8 mouse cellular contexts compared by ENCODE assay signal in genomic region chr4:155769496-155769879, GRCm38 (mm10). TPM values are rescaled to one million over a fixed set of nuclear protein-coding genes. Genes with fewer than 3 reads are reported as not detected.
DNase-seq lines count a peak whose midpoint lies in the region; ATAC-seq and TF ChIP-seq lines count a peak whose summit lies in the region.

No protein-coding gene starts in this region.

- H3K9ac ChIP-seq in kidney, embryonic 14.5 days (ENCODE audit: low read depth, low read length), result peak overlapping the region; percentile 80
- peak overlapping the region; percentile 77; the same call in 1 of the 2 replicates for H3K9ac ChIP-seq in embryonic facial prominence, embryonic 12.5 days
- H3K9ac ChIP-seq in hindbrain, postnatal 0 days (replicated peaks; ENCODE audit: low read length), result peak overlapping the region; percentile 66

- no peak for DNase-seq in kidney, adult 8-10 months
- no peak for DNase-seq in hindbrain, postnatal 0 days (ENCODE audit: low spot score)
- no peak for DNase-seq in left cerebral cortex, postnatal 4 days
- no peak for DNase-seq in cerebellum, adult 8-10 months

- 57% methylated on average over 5 of the region's 5 CpGs for WGBS in kidney, embryonic 14.5 days
- WGBS in embryonic facial prominence, embryonic 12.5 days, result 58% methylated on average over 5 of the region's 5 CpGs
- 57% methylated on average over 5 of the region's 5 CpGs for WGBS in hindbrain, postnatal 0 days

- no peaks in the 10 kb centered on the region for H3K36me3 ChIP-seq in kidney, embryonic 14.5 days (ENCODE audit: control insufficient read depth, insufficient read depth, low read length)
- H3K36me3 ChIP-seq in embryonic facial prominence, embryonic 12.5 days, result no peaks in the 10 kb centered on the region
- H3K36me3 ChIP-seq in hindbrain, postnatal 0 days (ENCODE audit: insufficient read depth, low read length), result no peaks in the 10 kb centered on the region
- no peaks in the 10 kb centered on the region for H3K36me3 ChIP-seq in myocyte (ENCODE audit: control insufficient read depth, insufficient read depth)

- H3K9me3 ChIP-seq in kidney, embryonic 14.5 days (ENCODE audit: control insufficient read depth, low read length), result no peaks in the 10 kb centered on the region
- H3K9me3 ChIP-seq in embryonic facial prominence, embryonic 12.5 days, result no peaks in the 10 kb centered on the region
- no peaks in the 10 kb centered on the region for H3K9me3 ChIP-seq in hindbrain, postnatal 0 days (ENCODE audit: low read length)

- H3K27ac ChIP-seq in kidney, embryonic 14.5 days (ENCODE audit: low read depth, low read length), result 0 out of 2 replicates have a peak overlapping the region, but pooled peaks have one; percentile 20
- H3K27ac ChIP-seq in embryonic facial prominence, embryonic 12.5 days, result peak overlapping the region; percentile 64; the same call in 1 of the 2 replicates
- H3K27ac ChIP-seq in hindbrain, postnatal 0 days, result peak overlapping the region; percentile 75

- TF ChIP-seq POLR2A in myocyte (IDR thresholded peaks at IDR 0.05; ENCODE audit: insufficient read length, low read depth), result no peak

- H3K27me3 ChIP-seq in kidney, embryonic 14.5 days (ENCODE audit: control insufficient read depth, insufficient read depth, low read length), result peaks cover 8% of the 10 kb centered on the region; the same call in 1 of the 2 replicates
- peaks cover 19% of the 10 kb centered on the region for H3K27me3 ChIP-seq in embryonic facial prominence, embryonic 12.5 days
- no peaks in the 10 kb centered on the region for H3K27me3 ChIP-seq in hindbrain, postnatal 0 days (ENCODE audit: insufficient read depth, low read length)
- H3K27me3 ChIP-seq in myocyte (ENCODE audit: control insufficient read depth, insufficient read depth, insufficient read length), result no peaks in the 10 kb centered on the region

- H3K4me1 ChIP-seq in kidney, embryonic 14.5 days (ENCODE audit: control insufficient read depth, insufficient read depth, low read length), result peaks cover 12% of the 10 kb centered on the region; the same call in 1 of the 2 replicates
- H3K4me1 ChIP-seq in embryonic facial prominence, embryonic 12.5 days, result peaks cover 14% of the 10 kb centered on the region
- H3K4me1 ChIP-seq in hindbrain, postnatal 0 days (ENCODE audit: insufficient read depth, low read length), result peaks cover 4% of the 10 kb centered on the region

- intact Hi-C loops in left cerebral cortex, postnatal 4 days (cut with DNase I), result no loop called here

- ATAC-seq in kidney, embryonic 14.5 days (ENCODE audit: low FRiP score, low TSS enrichment), result no peak
- ATAC-seq in embryonic facial prominence, embryonic 12.5 days (ENCODE audit: insufficient number of reproducible peaks, insufficient read depth, low FRiP score, low TSS enrichment), result no peak
- ATAC-seq in hindbrain, postnatal 0 days, result no peak
- ATAC-seq in frontal cortex, adult (ENCODE audit: low TSS enrichment), result no peak

- H3K4me2 ChIP-seq in kidney, embryonic 14.5 days (replicated peaks; ENCODE audit: low read depth, low read length), result peak overlapping the region; percentile 65
- peak overlapping the region; percentile 83 for H3K4me2 ChIP-seq in embryonic facial prominence, embryonic 12.5 days (replicated peaks)
- H3K4me2 ChIP-seq in hindbrain, postnatal 0 days (ENCODE audit: low read depth, low read length), result peak overlapping the region; percentile 75
- H3K4me2 ChIP-seq in myocyte (ENCODE audit: low read depth), result peak overlapping the region; percentile 98

- H3K4me3 ChIP-seq in kidney, embryonic 14.5 days (ENCODE audit: low read length), result peak overlapping the region; percentile 48
- peak overlapping the region; percentile 52 for H3K4me3 ChIP-seq in embryonic facial prominence, embryonic 12.5 days
- H3K4me3 ChIP-seq in hindbrain, postnatal 0 days (ENCODE audit: low read length), result peak overlapping the region; percentile 42
- peak overlapping the region; percentile 42 for H3K4me3 ChIP-seq in myocyte

- peak overlapping the region; percentile 10 for H3ac ChIP-seq in myocyte (ENCODE audit: control insufficient read depth, insufficient read length)

- no peaks in the 10 kb centered on the region for H3K79me2 ChIP-seq in myocyte (ENCODE audit: control insufficient read depth, insufficient read depth)

- TF ChIP-seq CTCF in hindbrain, postnatal 0 days (IDR thresholded peaks at IDR 0.05; ENCODE audit: low read depth), result no peak

TF ChIP-seq in myocyte, 11 proteins besides CTCF, POLR2A, EP300 and RAD21:
- TF ChIP-seq MYOD1 (IDR thresholded peaks at IDR 0.05; ENCODE audit: control insufficient read depth in 1 of 3, insufficient read length in 2 of 3, low read depth in 2 of 3) (no peak), MYOG (IDR thresholded peaks at IDR 0.05; ENCODE audit: control insufficient read depth in 1 of 3, insufficient read depth in 1 of 3, insufficient read length in 2 of 3, low read depth in 2 of 3) (no peak), USF1 (IDR thresholded peaks at IDR 0.05; ENCODE audit: low read depth) (no peak)

RNA-seq across cellular contexts. Expression of gene Vwa1, which starts 5.0 kb away (rescaled TPM):
- 4.1 and 4.9 TPM in 2 replicates for polyA plus RNA-seq in kidney, embryonic 14.5 days (2014; fragmentation: Nextera tagmentation; extraction: Ambion mirVana)
- polyA plus RNA-seq in embryonic facial prominence, embryonic 12.5 days (2016; fragmentation: Nextera tagmentation; extraction: Ambion mirVana), result 9.2 and 9.5 TPM in 2 replicates
- total RNA-seq in hindbrain, postnatal 0 days (2014; rRNA removed), result 43.3 and 55.5 TPM in 2 replicates
- polyA plus RNA-seq in hindbrain, postnatal 0 days (2015; fragmentation: Nextera tagmentation; extraction: Ambion mirVana), result 27.8 and 29.4 TPM in 2 replicates
- 3.2 TPM for polyA plus RNA-seq in myocyte (2012; fragmentation: generic; extraction: Trizol)
- 10 to 100 TPM; 15.6 to 16.4 TPM for total RNA-seq in left cerebral cortex, postnatal 4 days (2021)

RNA-seq across cellular contexts. Expression of gene Atad3a, which starts 8.6 kb away (rescaled TPM):
- polyA plus RNA-seq in kidney, embryonic 14.5 days (2014; fragmentation: Nextera tagmentation; extraction: Ambion mirVana), result 85.8 and 112 TPM in 2 replicates
- polyA plus RNA-seq in embryonic facial prominence, embryonic 12.5 days (2016; fragmentation: Nextera tagmentation; extraction: Ambion mirVana), result 103 and 106 TPM in 2 replicates
- total RNA-seq in hindbrain, postnatal 0 days (2014; rRNA removed), result 65.7 and 83.4 TPM in 2 replicates
- polyA plus RNA-seq in hindbrain, postnatal 0 days (2015; fragmentation: Nextera tagmentation; extraction: Ambion mirVana), result 68.8 and 72.2 TPM in 2 replicates
- polyA plus RNA-seq in myocyte (2012; fragmentation: generic; extraction: Trizol), result 60.9 TPM
- total RNA-seq in left cerebral cortex, postnatal 4 days (2021), result 10 to 100 TPM; 64.8 to 69.8 TPM

RNA-seq across cellular contexts. Expression of gene Tmem88b, which starts 16.2 kb away (rescaled TPM):
- 0.20 and 0.32 TPM in 2 replicates for polyA plus RNA-seq in kidney, embryonic 14.5 days (2014; fragmentation: Nextera tagmentation; extraction: Ambion mirVana)
- polyA plus RNA-seq in embryonic facial prominence, embryonic 12.5 days (2016; fragmentation: Nextera tagmentation; extraction: Ambion mirVana), result 0.69 and 1.0 TPM in 2 replicates
- total RNA-seq in hindbrain, postnatal 0 days (2014; rRNA removed), result 0.86 and 2.3 TPM in 2 replicates
- 1.0 and 1.2 TPM in 2 replicates for polyA plus RNA-seq in hindbrain, postnatal 0 days (2015; fragmentation: Nextera tagmentation; extraction: Ambion mirVana)
- 0.97 TPM for polyA plus RNA-seq in myocyte (2012; fragmentation: generic; extraction: Trizol)
- total RNA-seq in left cerebral cortex, postnatal 4 days (2021), result 1 to 10 TPM; 1.3 TPM

RNA-seq across cellular contexts. Expression of gene Ankrd65, which starts 20.8 kb away (rescaled TPM):
- polyA plus RNA-seq in kidney, embryonic 14.5 days (2014; fragmentation: Nextera tagmentation; extraction: Ambion mirVana), result 0.40 and 0.43 TPM in 2 replicates
- polyA plus RNA-seq in embryonic facial prominence, embryonic 12.5 days (2016; fragmentation: Nextera tagmentation; extraction: Ambion mirVana), result 0.25 TPM in 1 of 2 replicates, not detected in the other
- total RNA-seq in hindbrain, postnatal 0 days (2014; rRNA removed), result not detected in 2 replicates
- polyA plus RNA-seq in hindbrain, postnatal 0 days (2015; fragmentation: Nextera tagmentation; extraction: Ambion mirVana), result not detected in 2 replicates
- not detected for polyA plus RNA-seq in myocyte (2012; fragmentation: generic; extraction: Trizol)
- total RNA-seq in left cerebral cortex, postnatal 4 days (2021), result not detected

RNA-seq across cellular contexts. Expression of gene Mrpl20, which starts 33.2 kb away (rescaled TPM):
- polyA plus RNA-seq in kidney, embryonic 14.5 days (2014; fragmentation: Nextera tagmentation; extraction: Ambion mirVana), result 226 and 291 TPM in 2 replicates
- 214 TPM in 2 replicates for polyA plus RNA-seq in embryonic facial prominence, embryonic 12.5 days (2016; fragmentation: Nextera tagmentation; extraction: Ambion mirVana)
- total RNA-seq in hindbrain, postnatal 0 days (2014; rRNA removed), result 75.4 and 87.5 TPM in 2 replicates
- polyA plus RNA-seq in hindbrain, postnatal 0 days (2015; fragmentation: Nextera tagmentation; extraction: Ambion mirVana), result 303 and 310 TPM in 2 replicates
- 132 TPM for polyA plus RNA-seq in myocyte (2012; fragmentation: generic; extraction: Trizol)
- 100 to 1,000 TPM; 102 to 104 TPM for total RNA-seq in left cerebral cortex, postnatal 4 days (2021)

Comparison
In these comparisons a context has a peak if more than half of its experiments do, and no peak if none do; other contexts are left out.
1. H3K27ac ChIP-seq: peak in every context shown above with its lines; median percentile 75 in hindbrain, postnatal 0 days; 64 in embryonic facial prominence, embryonic 12.5 days; 20 in kidney, embryonic 14.5 days.